In the genomic region with DNA sequence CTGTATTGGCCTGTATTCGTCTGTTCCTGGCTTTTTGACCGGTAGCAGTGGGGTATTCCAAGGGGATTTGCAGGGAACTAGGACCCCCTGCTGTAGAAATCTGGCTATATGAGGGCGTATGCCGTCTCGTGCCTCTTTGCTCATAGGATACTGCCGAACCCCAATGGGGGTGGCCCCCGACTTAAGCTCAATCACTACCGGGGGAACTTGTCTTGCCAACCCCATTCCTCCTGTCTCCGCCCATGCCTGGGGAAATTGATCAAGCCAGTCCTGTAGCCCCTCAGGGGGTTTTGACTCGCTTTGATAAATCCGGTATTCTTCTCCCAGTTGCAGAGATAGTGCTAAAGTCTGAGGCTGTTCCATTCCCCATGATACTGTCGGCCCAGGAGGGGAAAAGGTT, we compare ENCODE assay signal across 9 mouse cellular contexts.
DNase-seq lines count a peak whose midpoint lies in the region; ATAC-seq and TF ChIP-seq lines count a peak whose summit lies in the region.
"Had no signal": no experiment of that assay in that cellular context is flagged by ENCODE, and none has a peak within 500 bp of the region (broad histone marks: within the 10 kb centered on the region; RNA-seq: fewer than 3 reads in every experiment).

No protein-coding gene starts in this region.

- 72% methylated on average over 12 of the region's 12 CpGs for WGBS in midbrain, embryonic 11.5 days
- WGBS in midbrain, embryonic 15.5 days, result 67% methylated on average over 12 of the region's 12 CpGs
- 65% methylated on average over 12 of the region's 12 CpGs for WGBS in midbrain, embryonic 12.5 days
- 59% methylated on average over 12 of the region's 12 CpGs for WGBS in cerebellum, adult 2 months

- no peak for DNase-seq in cerebellum, adult 11 months
- no peak for DNase-seq in midbrain, embryonic 11.5 days (ENCODE audit: low spot score, missing footprints)
- peak; percentile 11 for DNase-seq in heart, postnatal 4 days
- no peak for DNase-seq in right cerebral cortex, postnatal 14 days
- DNase-seq in cerebellum, adult 2 months, result no peak

- H3K9ac ChIP-seq in midbrain, embryonic 11.5 days (ENCODE audit: low read length), result no peak overlapping the region
- H3K9ac ChIP-seq in midbrain, embryonic 15.5 days, result no peak overlapping the region
- no peak overlapping the region for H3K9ac ChIP-seq in midbrain, embryonic 12.5 days (replicated peaks)

- H3K4me3 ChIP-seq in midbrain, embryonic 11.5 days (ENCODE audit: low read depth, low read length), result no peak overlapping the region
- no peak overlapping the region for H3K4me3 ChIP-seq in midbrain, embryonic 15.5 days
- H3K4me3 ChIP-seq in midbrain, embryonic 12.5 days, result no peak overlapping the region
- no peak overlapping the region for H3K4me3 ChIP-seq in cerebellum, adult 2 months (replicated peaks; ENCODE audit: insufficient read depth, low read depth, low read length)

- H3K4me2 ChIP-seq in midbrain, embryonic 11.5 days, result no peak overlapping the region
- H3K4me2 ChIP-seq in midbrain, embryonic 15.5 days, result no peak overlapping the region
- H3K4me2 ChIP-seq in midbrain, embryonic 12.5 days (replicated peaks), result no peak overlapping the region

- no peaks in the 10 kb centered on the region for H3K4me1 ChIP-seq in midbrain, embryonic 11.5 days (ENCODE audit: control insufficient read depth, insufficient read depth, low read length)
- H3K4me1 ChIP-seq in midbrain, embryonic 15.5 days, result no peaks in the 10 kb centered on the region
- no peaks in the 10 kb centered on the region for H3K4me1 ChIP-seq in midbrain, embryonic 12.5 days
- H3K4me1 ChIP-seq in cerebellum, adult 2 months (ENCODE audit: control insufficient read depth, insufficient read depth, low read length), result no peaks in the 10 kb centered on the region

- peaks cover 76% of the 10 kb centered on the region for H3K9me3 ChIP-seq in midbrain, embryonic 11.5 days (ENCODE audit: control insufficient read depth, low read length)
- H3K9me3 ChIP-seq in midbrain, embryonic 15.5 days, result peaks cover 76% of the 10 kb centered on the region
- peaks cover 77% of the 10 kb centered on the region for H3K9me3 ChIP-seq in midbrain, embryonic 12.5 days

- no peak for TF ChIP-seq CTCF in cerebellum, adult 2 months (IDR thresholded peaks at IDR 0.05; ENCODE audit: borderline replicate concordance, insufficient read depth, low read depth, low read length)

- no peak for TF ChIP-seq POLR2A in cerebellum, adult 2 months (IDR thresholded peaks at IDR 0.05; ENCODE audit: borderline replicate concordance, insufficient read depth, low read length)

- H3K36me3 ChIP-seq in midbrain, embryonic 11.5 days (ENCODE audit: control insufficient read depth, insufficient read depth, low read length), result peaks cover 7% of the 10 kb centered on the region
- no peaks in the 10 kb centered on the region for H3K36me3 ChIP-seq in midbrain, embryonic 15.5 days (replicated peaks)
- 0 out of 2 replicates have a peak, but pooled peaks cover 4% of the 10 kb centered on the region for H3K36me3 ChIP-seq in midbrain, embryonic 12.5 days

- peaks cover 16% of the 10 kb centered on the region for H3K27me3 ChIP-seq in midbrain, embryonic 11.5 days (ENCODE audit: control insufficient read depth, insufficient read depth, low read length)
- H3K27me3 ChIP-seq in midbrain, embryonic 15.5 days (replicated peaks), result no peaks in the 10 kb centered on the region
- H3K27me3 ChIP-seq in midbrain, embryonic 12.5 days, result peaks cover 20% of the 10 kb centered on the region
- H3K27me3 ChIP-seq in cerebellum, adult 2 months (ENCODE audit: control insufficient read depth, insufficient read depth, low read length), result no peaks in the 10 kb centered on the region; the same call in 1 of the 2 replicates
- H3K27me3 ChIP-seq: CH12.LX had no signal

- H3K27ac ChIP-seq in midbrain, embryonic 11.5 days (ENCODE audit: low read depth, low read length), result no peak overlapping the region
- H3K27ac ChIP-seq in midbrain, embryonic 15.5 days, result no peak overlapping the region
- no peak overlapping the region for H3K27ac ChIP-seq in midbrain, embryonic 12.5 days (replicated peaks)
- no peak overlapping the region for H3K27ac ChIP-seq in cerebellum, adult 2 months (ENCODE audit: insufficient read depth, low read length)

- 0 out of 2 replicates have a peak, but pooled peaks have one; percentile 31 for ATAC-seq in cerebellum, adult (ENCODE audit: insufficient number of reproducible peaks, low FRiP score, low TSS enrichment)
- peak; percentile 30 for ATAC-seq in midbrain, embryonic 11.5 days (ENCODE audit: low FRiP score)
- ATAC-seq in midbrain, embryonic 15.5 days (replicated peaks), result no peak
- ATAC-seq in midbrain, embryonic 12.5 days (ENCODE audit: low FRiP score, low read depth), result peak; percentile 28; the same call in 1 of the 2 replicates
